Mouse (Mus musculus): ENCODE results near the gene Ppil2. TPM values are rescaled to one million over a fixed set of nuclear protein-coding genes. Genes with fewer than 3 reads are reported as not detected.

Gene Ppil2
- total and polyA plus RNA-seq, 2 experiments from 2014 or later, result 104 to 111 TPM

DNA sequence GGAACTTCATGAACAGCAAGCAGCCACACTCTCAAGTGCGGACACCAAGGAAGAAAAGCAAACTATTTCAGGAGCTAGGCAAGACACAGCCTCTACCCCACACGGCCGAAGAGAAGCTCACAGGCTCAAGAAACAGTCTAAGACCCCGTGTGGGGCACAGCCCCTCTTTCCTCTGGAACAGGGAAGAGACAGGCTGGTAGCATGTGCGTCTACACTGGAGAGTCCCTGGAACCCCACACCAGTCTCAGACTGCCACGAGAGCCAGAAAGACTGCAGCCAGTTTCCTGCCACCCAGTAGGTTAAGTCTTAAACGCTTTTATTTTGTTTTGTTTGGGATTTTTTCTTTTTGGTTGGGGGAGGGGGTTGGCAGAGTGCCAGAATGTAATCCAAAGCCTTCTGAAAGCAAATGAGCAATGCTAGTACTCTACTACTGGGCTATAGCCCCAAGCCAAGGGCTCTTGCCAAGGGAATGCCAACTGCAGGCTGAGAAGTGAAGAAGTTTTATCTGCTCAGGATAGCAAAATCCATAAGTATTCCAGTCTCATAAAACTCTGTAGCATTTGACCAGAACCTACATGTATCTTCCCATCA lies 8.3 kb downstream of the Ppil2 start:
- H3K36me3 ChIP-seq (ENCODE audit: insufficient read depth), result peaks cover 60% of the 10 kb centered on the region
- no peak overlapping the region for H3K27ac ChIP-seq (ENCODE audit: low read depth, low read length)
- ATAC-seq (peak; percentile 49; the same call in 1 of the 2 replicates), DNase-seq (peak; percentile 41)
- no peak overlapping the region for H3K4me2 ChIP-seq (ENCODE audit: low read depth)
- H3K9ac ChIP-seq, result no peak overlapping the region
- no peaks in the 10 kb centered on the region for H3K27me3 ChIP-seq (ENCODE audit: insufficient read depth, low read length)
- WGBS, result 37% methylated on average over 7 of the region's 7 CpGs
- H3K4me1 ChIP-seq (ENCODE audit: insufficient read depth), result no peaks in the 10 kb centered on the region
- H3K4me3 ChIP-seq (ENCODE audit: low read depth, low read length), result no peak overlapping the region
- TF ChIP-seq CTCF (IDR thresholded peaks at IDR 0.05; ENCODE audit: low read depth), result no peak
- H3K9me3 ChIP-seq (ENCODE audit: low read length), result no peaks in the 10 kb centered on the region

DNA sequence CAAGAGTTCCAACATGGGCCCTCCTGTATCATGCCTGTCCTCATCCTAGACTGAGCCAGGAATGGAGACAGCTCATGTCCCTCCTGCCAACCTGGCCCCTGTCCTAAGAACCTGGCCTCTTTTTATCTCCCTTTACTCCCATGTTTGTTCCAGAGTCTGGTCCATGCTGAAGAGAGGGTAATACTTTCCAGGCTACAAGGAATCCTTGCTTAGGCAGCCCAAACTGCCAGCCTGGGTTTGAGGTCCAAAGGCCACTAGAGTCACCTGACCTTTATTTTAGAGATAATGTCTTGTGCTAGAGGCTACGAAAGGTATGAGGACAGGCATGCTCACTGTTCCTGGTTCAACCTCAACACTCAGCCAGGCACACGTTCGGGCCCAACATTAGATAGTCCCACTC lies 14.1 kb downstream of the Ppil2 start:
- no peak for TF ChIP-seq CTCF (IDR thresholded peaks at IDR 0.05; ENCODE audit: low read depth)
- Histone ChIP-seq H3K9ac (no peak overlapping the region), H3K36me3 (ENCODE audit: insufficient read depth) (peaks cover 70% of the 10 kb centered on the region), H3K27me3 (ENCODE audit: insufficient read depth, low read length) (no peaks in the 10 kb centered on the region), H3K27ac (ENCODE audit: low read depth, low read length) (no peak overlapping the region), H3K4me2 (ENCODE audit: low read depth) (no peak overlapping the region), H3K4me1 (ENCODE audit: insufficient read depth) (no peaks in the 10 kb centered on the region), H3K4me3 (ENCODE audit: low read depth, low read length) (no peak overlapping the region), H3K9me3 (ENCODE audit: low read length) (no peaks in the 10 kb centered on the region)
- WGBS, result 95% methylated on average over 3 of the region's 3 CpGs
- ATAC-seq (no peak), DNase-seq (no peak)

DNA sequence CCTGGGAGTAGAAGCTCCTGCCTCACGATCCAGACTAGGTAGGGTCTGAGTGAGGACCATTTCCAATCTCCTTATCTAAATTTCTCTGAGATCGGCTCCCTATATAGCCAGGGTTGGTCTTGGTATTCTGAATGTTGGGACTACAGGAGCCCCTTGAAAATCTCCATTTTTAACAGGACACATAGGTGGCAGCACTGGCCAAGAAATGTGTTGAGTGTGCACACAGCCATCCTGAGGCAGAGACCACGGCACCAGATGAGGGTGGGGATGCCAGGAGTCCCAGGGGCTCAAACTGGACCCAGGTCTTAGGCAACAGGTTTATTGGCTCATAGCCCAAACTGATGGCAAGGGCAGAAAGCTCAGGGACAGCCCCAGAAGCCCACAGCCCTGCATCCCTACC lies 22.7 kb downstream of the Ppil2 start:
- no peak overlapping the region for H3K4me3 ChIP-seq (ENCODE audit: low read depth, low read length)
- no peak overlapping the region for H3K27ac ChIP-seq (ENCODE audit: low read depth, low read length)
- DNase-seq (peak; percentile 46), ATAC-seq (0 out of 2 replicates have a peak, but pooled peaks have one; percentile 19)
- H3K4me1 ChIP-seq (ENCODE audit: insufficient read depth), result no peaks in the 10 kb centered on the region
- H3K9ac ChIP-seq, result no peak overlapping the region
- no peaks in the 10 kb centered on the region for H3K9me3 ChIP-seq (ENCODE audit: low read length)
- no peaks in the 10 kb centered on the region for H3K27me3 ChIP-seq (ENCODE audit: insufficient read depth, low read length)
- peak; percentile 36; the same call in 1 of the 2 replicates for TF ChIP-seq CTCF (IDR thresholded peaks at IDR 0.05; ENCODE audit: low read depth)
- no peak overlapping the region for H3K4me2 ChIP-seq (ENCODE audit: low read depth)
- 61% methylated on average over 3 of the region's 3 CpGs for WGBS
- H3K36me3 ChIP-seq (ENCODE audit: insufficient read depth), result peaks cover 92% of the 10 kb centered on the region

DNA sequence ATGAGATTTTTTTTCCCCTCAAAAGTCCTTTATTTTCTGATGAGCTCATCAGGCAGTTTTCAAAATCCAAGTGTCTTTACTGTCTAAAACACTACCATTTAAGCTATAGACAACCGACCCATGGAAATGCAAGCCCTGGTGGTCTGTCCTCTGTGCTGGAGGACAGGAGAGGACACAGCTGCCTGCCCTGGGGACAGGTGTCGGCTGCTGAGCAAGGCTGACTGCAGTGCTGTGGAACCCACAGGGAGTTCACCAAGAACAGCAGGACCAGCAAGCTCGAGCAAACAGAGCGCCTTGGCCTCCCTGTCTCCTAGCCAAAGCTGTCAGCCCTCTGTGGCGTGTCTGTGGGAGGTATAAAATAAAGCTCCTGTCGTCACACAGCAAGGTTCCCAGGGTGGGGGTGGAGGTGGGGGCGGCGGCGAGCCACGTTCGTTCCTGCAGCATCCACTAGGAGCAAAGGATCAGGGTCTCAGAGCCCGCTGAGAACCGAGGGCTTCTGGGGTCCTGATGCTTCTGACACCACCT lies 24.3 kb downstream of the Ppil2 start:
- Histone ChIP-seq H3K4me2 (ENCODE audit: low read depth) (no peak overlapping the region), H3K9me3 (ENCODE audit: low read length) (no peaks in the 10 kb centered on the region), H3K27me3 (ENCODE audit: insufficient read depth, low read length) (no peaks in the 10 kb centered on the region), H3K9ac (no peak overlapping the region), H3K27ac (ENCODE audit: low read depth, low read length) (no peak overlapping the region), H3K4me3 (ENCODE audit: low read depth, low read length) (no peak overlapping the region), H3K4me1 (ENCODE audit: insufficient read depth) (no peaks in the 10 kb centered on the region), H3K36me3 (ENCODE audit: insufficient read depth) (peaks cover 93% of the 10 kb centered on the region)
- DNase-seq, result no peak
- no peak for ATAC-seq
- TF ChIP-seq CTCF (IDR thresholded peaks at IDR 0.05; ENCODE audit: low read depth), result no peak
- 71% methylated on average over 13 of the region's 13 CpGs for WGBS

DNA sequence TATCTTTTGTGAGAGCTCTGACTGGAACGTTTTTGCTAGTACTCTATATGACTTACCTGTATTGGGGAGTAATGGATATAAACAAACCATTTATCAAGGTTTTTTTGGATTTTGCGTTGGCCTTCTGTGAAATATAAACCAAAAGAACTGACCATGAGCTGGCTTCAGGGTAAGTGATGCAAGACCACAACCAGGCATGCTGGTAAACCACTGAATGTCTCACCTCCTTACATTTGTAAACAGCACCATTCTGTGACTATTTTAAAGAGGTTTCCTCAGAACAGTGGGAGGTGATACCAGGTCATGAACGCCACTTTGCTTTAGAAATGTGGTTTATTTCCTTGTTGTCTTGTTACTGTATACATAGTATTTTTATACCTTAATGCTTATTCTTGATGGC lies 24.8 kb downstream of the Ppil2 start:
- H3K27me3 ChIP-seq (ENCODE audit: insufficient read depth, low read length), result no peaks in the 10 kb centered on the region
- H3K4me1 ChIP-seq (ENCODE audit: insufficient read depth), result no peaks in the 10 kb centered on the region
- no peak overlapping the region for H3K27ac ChIP-seq (ENCODE audit: low read depth, low read length)
- DNase-seq, result no peak
- TF ChIP-seq CTCF (IDR thresholded peaks at IDR 0.05; ENCODE audit: low read depth), result no peak
- H3K9ac ChIP-seq, result no peak overlapping the region
- no peak for ATAC-seq
- no peak overlapping the region for H3K4me2 ChIP-seq (ENCODE audit: low read depth)
- no peaks in the 10 kb centered on the region for H3K9me3 ChIP-seq (ENCODE audit: low read length)
- peaks cover 93% of the 10 kb centered on the region for H3K36me3 ChIP-seq (ENCODE audit: insufficient read depth)
- H3K4me3 ChIP-seq (ENCODE audit: low read depth, low read length), result no peak overlapping the region
- 84% methylated on average over 3 of the region's 3 CpGs for WGBS

DNA sequence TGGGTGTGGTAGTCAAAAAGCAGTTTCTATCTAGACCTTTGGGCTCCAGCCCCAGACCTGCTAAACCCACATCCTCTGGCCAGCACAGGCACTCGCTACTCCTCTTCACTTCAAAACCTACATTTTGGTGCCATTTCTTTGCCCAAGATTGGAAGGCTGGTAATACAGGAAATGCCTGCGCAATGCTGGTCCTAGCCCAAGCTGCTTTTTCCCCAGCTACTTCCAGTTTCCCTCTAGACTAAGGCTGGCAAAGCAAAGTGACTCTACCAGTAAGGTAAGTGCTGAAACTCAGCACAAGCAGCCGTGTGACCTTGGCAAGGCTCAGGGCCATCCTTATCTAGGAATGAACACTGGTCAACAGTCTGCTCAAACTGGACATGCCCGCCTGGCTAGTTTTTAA lies 25.4 kb downstream of the Ppil2 start:
- no peak for ATAC-seq
- Histone ChIP-seq H3K4me1 (ENCODE audit: insufficient read depth) (no peaks in the 10 kb centered on the region), H3K27ac (ENCODE audit: low read depth, low read length) (no peak overlapping the region), H3K9me3 (ENCODE audit: low read length) (no peaks in the 10 kb centered on the region), H3K36me3 (ENCODE audit: insufficient read depth) (peaks cover 89% of the 10 kb centered on the region), H3K27me3 (ENCODE audit: insufficient read depth, low read length) (no peaks in the 10 kb centered on the region), H3K4me2 (ENCODE audit: low read depth) (no peak overlapping the region), H3K9ac (no peak overlapping the region), H3K4me3 (ENCODE audit: low read depth, low read length) (no peak overlapping the region)
- 97% methylated on average over 4 of the region's 4 CpGs for WGBS
- no peak for TF ChIP-seq CTCF (IDR thresholded peaks at IDR 0.05; ENCODE audit: low read depth)
- no peak for DNase-seq

DNA sequence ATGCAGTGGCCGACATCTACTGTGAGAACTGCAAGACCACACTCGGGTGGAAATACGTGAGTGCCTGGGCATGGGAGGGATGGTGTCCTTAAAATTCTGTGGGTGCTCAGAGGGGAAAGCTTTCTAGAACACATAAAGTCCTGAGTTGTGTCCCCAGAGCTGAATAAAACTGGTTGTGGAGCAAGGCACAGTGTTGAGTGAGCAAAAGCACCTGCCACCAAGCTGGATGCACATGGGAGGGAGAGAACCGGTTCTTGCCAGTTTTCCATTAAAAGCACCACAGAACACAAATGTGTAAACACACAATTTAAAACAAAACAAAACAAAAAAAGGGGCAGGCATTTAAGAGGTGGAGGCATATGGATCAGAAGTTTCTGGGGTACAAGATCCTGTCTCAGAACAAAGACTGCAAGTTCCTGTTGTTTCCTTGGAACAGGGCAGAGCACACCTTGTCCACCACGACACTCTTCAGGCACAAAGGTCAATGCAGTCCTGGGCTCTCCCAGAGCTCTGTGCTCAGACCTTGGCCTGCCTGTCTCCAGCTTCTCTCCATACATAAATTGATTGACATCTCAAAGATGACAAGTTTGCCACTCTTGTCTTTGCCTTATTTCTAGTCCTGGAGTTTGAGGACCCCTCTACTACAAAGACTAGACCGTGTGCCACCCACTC lies 28.8 kb downstream of the Ppil2 start:
- Histone ChIP-seq H3K4me2 (ENCODE audit: low read depth) (no peak overlapping the region), H3K27me3 (ENCODE audit: insufficient read depth, low read length) (no peaks in the 10 kb centered on the region), H3K4me3 (ENCODE audit: low read depth, low read length) (no peak overlapping the region), H3K27ac (ENCODE audit: low read depth, low read length) (no peak overlapping the region), H3K9me3 (ENCODE audit: low read length) (no peaks in the 10 kb centered on the region), H3K9ac (no peak overlapping the region), H3K4me1 (ENCODE audit: insufficient read depth) (no peaks in the 10 kb centered on the region), H3K36me3 (ENCODE audit: insufficient read depth) (peaks cover 68% of the 10 kb centered on the region)
- WGBS, result 87% methylated on average over 6 of the region's 6 CpGs
- no peak for TF ChIP-seq CTCF (IDR thresholded peaks at IDR 0.05; ENCODE audit: low read depth)
- DNase-seq (no peak), ATAC-seq (no peak)

Data from forebrain, postnatal 0 days (tissue).